Mouse (Mus musculus): ENCODE results near the gene C1qbp. TPM values are rescaled to one million over a fixed set of nuclear protein-coding genes. Genes with fewer than 3 reads are reported as not detected.
A peak's percentile ranks its signal among the peaks of the same experiment; 100 is the strongest.

Gene C1qbp
- 100 to 1,000 TPM; 233 to 253 TPM for total RNA-seq (2021)

DNA sequence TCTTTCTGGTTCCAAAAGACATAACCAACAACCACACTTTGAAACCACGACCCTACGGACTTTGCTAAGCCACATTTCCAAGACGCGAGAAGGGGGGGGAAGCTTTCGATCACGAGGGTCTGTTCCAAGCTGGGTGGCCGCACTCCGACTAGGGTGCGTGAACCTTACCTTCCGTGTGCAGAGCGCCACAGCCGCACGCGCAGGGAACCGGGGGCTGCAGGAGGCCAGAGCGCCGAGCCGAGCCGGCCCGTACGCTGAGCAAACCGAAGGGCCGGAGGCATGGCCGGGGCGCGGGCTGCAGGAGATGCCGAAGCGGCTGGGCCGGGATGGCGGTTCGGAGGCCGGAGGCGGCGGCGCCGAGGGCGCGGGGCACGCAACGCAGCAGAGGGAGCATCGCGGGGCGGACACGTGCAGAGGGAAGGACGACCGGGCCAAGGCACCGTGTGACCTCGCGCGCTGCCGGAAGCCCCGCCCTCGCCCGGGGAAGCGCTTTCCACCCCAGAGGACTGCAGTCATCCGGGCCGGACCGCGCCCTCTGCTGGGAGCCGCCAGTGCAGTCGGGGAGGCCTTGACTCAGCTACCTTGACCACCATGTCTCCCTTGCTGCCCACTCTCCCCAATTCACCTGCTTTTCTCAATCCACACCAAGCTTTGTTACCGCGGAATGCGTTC, at the start of gene C1qbp:
Gene C1qbp (minus strand): TSS at position 470 of the 672 bp plus-strand sequence.
- DNase-seq, result peak; percentile 98

GRCm38 (mm10) chr11:71032070-71032469, 49.2 kb upstream of the C1qbp start:
- no peak for DNase-seq

DNA sequence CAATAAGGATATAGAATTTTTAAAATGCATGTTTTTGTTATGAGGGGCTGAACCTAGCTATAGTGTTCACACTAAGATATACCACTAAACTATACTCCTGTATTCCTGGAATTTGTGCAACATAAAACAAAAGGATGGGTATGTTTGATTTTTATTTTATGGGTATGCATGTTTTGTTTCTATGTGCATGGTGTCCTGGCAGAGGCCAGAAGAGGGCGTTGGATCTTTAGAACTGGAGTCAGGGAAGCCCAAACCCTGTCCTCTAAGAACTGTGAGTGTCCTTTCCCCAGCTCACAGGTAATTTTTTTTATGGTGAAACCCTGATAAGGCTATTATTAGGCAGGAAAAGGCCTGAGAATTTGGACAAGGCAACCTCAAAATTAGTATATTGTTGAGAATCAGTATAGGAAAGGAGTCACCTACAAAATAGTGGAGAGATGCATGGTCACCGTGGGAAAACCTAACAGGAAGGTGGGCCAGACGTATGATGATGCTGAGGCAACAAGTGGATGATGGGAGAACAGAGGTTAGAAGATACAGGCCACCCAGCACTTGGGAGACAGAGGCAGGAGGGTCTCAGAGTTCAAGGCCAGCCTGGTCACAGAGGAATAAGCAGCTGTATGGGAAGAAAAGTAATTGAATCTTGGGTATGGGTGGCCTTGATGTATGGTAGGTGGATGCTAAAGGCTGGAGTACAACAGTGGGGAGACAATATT, 46.7 kb upstream of the C1qbp start:
- DNase-seq, result no peak

- DNase-seq, result no peak
Measured at GRCm38 (mm10) chr11:71028280-71028679, 45.5 kb upstream of the C1qbp start.

- peak; percentile 98 for DNase-seq
Measured at GRCm38 (mm10) chr11:71019201-71020068, 36.6 kb upstream of the C1qbp start, which contains the start of the genes Mis12 and Derl2. Gene Mis12 (plus strand): TSS chr11:71019611. Gene Derl2 (minus strand): TSS chr11:71019841.

DNA sequence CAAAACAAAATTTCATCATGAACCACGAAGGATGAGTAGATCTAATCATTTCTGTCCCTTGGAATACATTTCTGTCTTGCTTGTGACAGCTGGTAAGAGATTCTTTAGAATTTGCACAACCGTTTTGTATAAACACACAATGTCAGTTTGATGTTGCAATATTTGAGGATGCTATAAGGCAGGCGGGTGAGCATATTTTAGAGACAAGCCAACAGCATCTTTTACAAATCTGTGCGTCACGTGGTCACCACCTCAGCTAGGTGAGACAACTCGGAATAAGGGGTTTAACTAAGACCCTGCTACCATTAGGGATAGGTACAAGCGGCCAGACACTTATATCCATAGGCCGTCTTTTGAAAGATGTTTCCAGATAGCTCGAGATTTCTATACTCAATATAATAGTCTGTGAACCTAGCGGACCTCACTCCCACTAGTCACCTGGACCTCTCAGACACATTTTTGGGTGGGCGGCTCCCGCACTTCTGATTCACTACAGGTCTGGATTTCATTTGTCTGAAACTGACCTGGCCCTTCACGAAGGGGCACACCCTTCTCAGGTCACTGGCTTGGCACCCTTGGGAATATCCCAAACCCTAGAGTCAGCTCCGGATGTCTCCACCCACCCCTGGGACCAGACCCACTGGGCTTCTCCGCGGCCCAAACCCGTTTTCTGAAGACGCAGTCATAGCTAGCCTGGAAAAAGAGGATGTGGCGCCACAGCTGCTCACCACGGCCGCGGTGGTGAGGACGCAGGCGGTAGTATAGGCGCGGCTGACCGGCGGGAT, 35.8 kb upstream of the C1qbp start:
- no peak for DNase-seq

- DNase-seq, result no peak
Measured at GRCm38 (mm10) chr11:71017051-71017450, 34.2 kb upstream of the C1qbp start.

DNA sequence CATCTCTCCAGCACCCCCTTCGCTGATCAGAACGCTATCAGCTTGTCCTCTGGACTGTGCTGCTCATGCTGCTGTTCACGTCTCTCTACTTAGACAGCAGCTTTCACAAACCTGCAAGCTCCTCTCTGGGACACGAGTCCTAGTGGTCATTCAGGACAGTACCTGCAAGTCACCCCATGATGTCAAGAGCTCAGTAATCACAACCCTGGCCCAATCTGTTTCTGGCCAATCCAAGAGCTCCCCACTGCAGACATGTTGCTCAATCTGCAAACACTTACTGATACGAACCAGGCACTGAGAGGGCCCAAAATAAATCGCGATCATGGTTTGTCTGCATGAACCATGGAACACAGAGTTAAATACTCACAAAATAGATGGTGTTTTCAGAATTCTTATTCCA, 29.9 kb upstream of the C1qbp start:
- DNase-seq, result no peak

- DNase-seq, result no peak
Measured at GRCm38 (mm10) chr11:71008321-71008720, 25.5 kb upstream of the C1qbp start.

- DNase-seq, result no peak
Measured at GRCm38 (mm10) chr11:71007831-71008230, 25.0 kb upstream of the C1qbp start.

DNA sequence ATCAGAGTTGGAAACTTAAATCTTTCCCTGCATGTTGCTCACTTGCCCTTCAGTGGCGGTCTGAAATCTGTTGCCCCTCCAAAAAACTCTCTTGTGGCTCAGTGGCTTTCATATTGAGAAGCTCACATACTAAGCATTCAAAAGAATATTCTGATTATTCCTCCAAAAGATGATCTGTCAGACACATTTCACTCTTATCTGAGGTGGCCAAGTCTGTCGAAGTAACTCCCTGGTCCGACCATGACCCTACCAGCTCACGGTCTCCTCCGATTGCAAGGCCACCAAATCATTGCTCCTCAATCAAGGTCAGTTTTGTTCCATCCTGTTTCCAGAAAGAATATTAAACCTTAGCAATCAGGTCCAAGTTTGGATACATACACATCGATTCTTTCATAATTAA, 24.2 kb upstream of the C1qbp start:
- DNase-seq, result no peak

- DNase-seq, result no peak
Measured at GRCm38 (mm10) chr11:71005046-71005445, 22.2 kb upstream of the C1qbp start.

DNA sequence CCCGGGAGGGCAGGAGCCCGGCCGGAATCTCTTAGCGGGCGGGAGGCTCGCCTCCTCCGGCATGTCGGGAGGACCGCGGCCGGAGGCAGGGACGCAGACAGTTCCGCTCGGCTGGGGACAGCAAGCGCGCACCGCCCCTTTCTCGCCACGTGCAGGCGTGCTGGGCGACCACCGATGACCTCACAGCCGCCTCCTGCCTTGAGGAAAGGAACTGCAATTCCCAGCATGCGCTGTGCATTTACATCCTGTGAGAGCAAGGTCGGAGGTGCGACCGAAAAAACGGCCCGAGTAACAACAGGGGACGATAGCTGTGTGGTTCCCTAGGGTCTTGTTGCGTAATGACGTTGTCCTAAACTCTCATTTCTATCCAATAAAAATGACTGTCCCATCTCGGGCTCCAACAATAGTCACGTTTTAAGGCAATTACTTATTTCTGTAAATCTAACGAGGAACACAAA, 21.5 kb upstream of the C1qbp start, which contains the start of gene Dhx33:
Gene Dhx33 (minus strand): TSS at position 122 of the 458 bp plus-strand sequence.
- DNase-seq, result peak; percentile 98

DNA sequence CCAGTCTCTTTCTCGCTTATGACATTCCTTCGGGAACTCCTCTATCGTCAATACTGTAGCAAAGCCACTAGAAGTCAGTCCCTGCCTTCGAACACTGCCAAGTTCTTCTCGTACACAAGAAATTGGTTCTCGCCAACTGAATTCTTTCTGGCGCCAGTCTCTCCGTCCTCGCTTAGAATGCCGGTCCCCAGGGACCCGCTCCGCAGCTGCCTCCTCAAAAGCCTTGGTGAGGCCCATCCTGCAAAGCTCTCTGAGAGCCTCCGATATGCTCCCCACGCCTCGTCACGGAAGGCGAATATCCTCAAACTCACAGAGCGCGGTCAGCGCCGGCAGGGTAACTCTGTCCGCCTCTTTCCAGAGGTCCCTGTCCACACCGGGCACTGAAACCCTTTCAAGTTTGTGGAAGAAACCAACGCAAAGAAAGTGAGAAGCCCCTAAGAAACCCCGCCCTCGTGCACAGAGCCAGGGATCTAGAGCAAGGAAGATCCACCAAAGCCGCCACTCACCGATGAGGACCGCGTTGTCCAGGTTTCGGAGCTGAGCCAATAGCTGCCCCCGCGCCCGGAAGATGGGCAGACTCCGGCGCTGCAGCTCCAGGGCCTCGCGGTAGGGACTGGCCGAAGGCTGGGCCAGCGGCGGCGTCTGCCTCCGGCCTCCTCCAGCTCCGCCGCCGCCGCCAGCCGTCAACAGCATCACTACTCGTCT, 20.9 kb upstream of the C1qbp start:
- no peak for DNase-seq

DNA sequence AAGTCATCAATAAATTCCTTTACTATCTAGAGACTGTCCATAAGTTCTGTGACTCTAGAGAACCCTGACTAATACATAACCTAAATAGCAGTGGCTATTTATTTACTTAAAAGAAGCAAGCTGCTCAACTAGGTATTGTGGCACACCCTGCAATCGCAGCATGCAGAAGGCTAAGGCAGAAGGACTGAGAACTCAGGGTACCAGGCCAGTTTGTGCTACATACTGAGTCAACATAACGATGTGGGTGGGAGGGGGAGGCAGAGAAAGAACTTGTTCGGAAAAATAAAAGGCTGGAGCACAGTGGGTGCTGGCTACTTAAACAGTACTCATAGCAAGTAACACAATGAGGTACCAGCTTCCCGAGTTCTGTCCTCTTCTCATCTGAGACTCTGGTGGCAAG, 18.3 kb upstream of the C1qbp start:
- DNase-seq, result no peak

DNA sequence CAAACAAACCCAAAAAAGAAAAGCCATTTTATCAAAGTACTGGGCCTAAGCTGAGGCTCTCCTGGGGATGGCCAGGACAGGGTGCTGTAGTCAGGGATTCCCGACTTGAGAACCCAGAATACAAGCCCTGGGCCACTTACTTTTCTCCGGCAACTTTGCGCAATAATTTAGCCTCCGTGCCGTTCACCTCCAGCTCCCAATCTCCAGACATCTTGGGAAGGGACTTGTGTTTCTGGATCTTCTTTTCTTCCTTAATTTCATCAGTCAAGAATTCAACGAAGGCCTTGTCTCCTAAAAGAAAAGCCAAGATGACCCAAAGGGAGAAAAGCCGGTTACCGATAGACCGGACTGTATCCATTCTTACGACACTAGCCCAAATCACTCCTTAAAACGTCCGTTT, 796 bp downstream of the C1qbp start:
- DNase-seq, result no peak

DNA sequence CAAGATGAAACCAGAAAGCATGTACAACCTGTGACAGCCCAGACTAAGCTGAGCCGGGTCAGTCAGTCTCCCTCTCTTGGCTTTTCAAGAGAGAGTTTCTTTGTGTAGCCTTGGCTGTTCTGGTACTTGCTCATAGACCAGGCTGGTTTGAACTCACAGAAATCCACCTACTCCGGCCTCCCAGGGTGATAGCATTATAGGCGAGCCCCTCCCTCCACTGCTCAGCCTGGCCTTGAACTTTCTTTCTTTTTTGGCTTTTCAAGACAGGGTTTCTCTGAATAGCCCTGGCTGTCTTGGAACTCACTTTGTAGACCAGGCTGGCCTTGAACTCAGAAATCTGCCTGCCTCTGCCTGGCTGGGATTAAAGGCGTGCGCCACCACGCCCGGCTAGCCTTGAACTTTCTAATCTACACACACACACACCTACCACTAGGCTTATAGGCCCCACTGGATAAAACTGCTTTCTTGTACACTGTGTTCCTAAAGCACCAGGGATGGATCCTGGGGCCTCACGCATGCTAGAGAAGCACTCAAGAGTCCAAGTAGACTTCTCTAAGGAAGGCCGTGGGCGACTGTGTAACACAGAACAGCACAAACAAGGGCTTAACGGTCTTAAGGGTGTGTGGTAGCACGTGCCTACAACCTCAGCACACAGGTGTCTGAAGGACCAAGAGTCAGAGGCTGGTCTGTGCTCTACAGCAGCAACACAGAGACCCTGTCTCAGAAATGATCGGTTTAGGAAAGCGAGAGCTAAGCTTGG, 1.9 kb downstream of the C1qbp start:
- DNase-seq, result no peak

DNA sequence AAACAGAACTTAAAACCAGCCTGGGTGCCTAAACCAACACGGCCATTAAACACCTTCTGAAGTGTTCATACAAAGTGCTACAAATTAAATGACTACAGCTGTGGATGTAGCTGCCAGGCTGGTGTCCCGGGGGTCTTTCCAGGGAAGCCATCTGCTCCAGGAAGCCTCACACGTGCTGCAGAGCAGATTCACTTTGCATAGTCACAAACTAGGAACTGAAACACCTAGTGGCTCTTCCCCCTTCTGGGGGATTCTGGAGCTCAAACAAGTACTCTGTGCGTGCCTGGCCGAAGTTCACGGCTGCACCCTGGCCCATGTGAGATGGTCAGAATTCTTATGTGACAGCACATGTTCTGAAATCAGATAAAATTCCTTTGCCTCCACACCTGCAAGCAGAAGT, 2.6 kb downstream of the C1qbp start:
- DNase-seq, result no peak

- no peak for DNase-seq
Measured at GRCm38 (mm10) chr11:70977293-70977692, 5.5 kb downstream of the C1qbp start.

DNA sequence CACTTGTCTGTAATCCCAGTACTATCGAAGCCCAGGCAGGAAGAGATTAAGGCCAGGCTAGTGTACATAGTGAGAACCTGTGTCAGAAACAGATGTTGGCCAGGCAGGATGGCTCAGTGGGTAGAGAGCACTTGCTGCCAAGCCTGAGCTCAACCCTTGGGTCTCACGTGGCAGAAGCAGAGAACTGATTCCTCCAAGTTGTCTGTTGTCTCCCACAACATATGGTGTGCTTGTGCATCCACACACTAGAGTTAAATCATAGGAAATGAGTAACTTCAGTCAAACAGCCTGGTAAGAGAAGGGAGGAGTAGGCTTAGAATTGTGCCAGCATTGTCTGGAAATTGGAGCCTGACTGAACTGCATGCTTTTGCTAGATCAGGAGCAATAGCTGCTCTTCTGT, 7.6 kb downstream of the C1qbp start:
- no peak for DNase-seq

DNA sequence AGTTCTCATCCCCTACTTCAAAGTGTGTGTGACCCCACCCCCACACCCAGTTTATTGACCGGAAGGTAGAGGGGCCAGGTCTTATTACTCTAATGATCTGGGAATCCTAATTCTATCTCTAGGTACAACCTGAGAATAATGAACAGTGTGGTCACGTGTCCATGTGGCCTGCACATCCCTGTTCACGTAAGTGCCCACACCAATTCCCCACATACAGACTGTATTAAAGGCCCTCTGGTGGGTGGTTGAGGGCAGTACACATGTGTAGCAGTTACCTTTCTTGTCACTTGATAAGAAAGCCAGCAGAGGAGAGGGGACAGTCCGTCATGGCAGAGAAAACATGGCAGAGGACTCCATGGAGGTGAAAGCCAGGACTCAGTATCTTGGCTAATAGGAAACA, 8.9 kb downstream of the C1qbp start:
- no peak for DNase-seq

Data from heart, postnatal 4 days (tissue).